Mouse (Mus musculus) spleen, adult 2 months (tissue): ENCODE results near the gene Tsc22d3. TPM values are rescaled to one million over a fixed set of nuclear protein-coding genes. Genes with fewer than 3 reads are reported as not detected.

ENCODE experiments used
- DNase-seq, 2 experiments: peaks; one replicate each; pipeline versions ENCODE4 v3.0.0 to v3.0.0-alpha.2; 2012 to 2021; ENCODE audit warnings: low spot score in 2 of 2, low read depth in 1 of 2
- H3K27ac ChIP-seq: fragments of 200-500 bp; 2 replicates; pipeline ENCODE4 v1.5.1; 2012; ENCODE audit warnings: low read length, inconsistent platforms; ENCODE audit not compliant: insufficient read depth
- H3K27me3 ChIP-seq: fragments of 200-500 bp; 2 replicates; pipeline ENCODE4 v1.6.1; 2012; ENCODE audit warnings: mild to moderate bottlenecking, moderate library complexity, low read length, inconsistent platforms; ENCODE audit not compliant: control insufficient read depth, insufficient read depth
- H3K36me3 ChIP-seq: fragments of 200-500 bp; 2 replicates; pipeline ENCODE4 v1.6.1; 2012; ENCODE audit warnings: mild to moderate bottlenecking, low read length, inconsistent platforms; ENCODE audit not compliant: control insufficient read depth, insufficient read depth
- H3K4me1 ChIP-seq: fragments of 200-500 bp; 2 replicates; pipeline ENCODE4 v1.6.1; 2011; ENCODE audit warnings: inconsistent platforms; ENCODE audit not compliant: control insufficient read depth, insufficient read depth, insufficient read length
- H3K4me3 ChIP-seq: fragments of 200-500 bp; 2 replicates; pipeline ENCODE4 v1.5.1; 2011; ENCODE audit warnings: mild to moderate bottlenecking, inconsistent platforms; ENCODE audit not compliant: insufficient read depth, insufficient read length; ENCODE audit errors: extremely low read depth
- CTCF ChIP-seq: fragments of 200-500 bp; IDR thresholded peaks from 2 replicates; pipeline ENCODE4 v1.5.1; 2011; ENCODE audit warnings: mild to moderate bottlenecking, inconsistent platforms; ENCODE audit not compliant: insufficient read depth, insufficient read length, insufficient replicate concordance; ENCODE audit errors: extremely low read depth
- POLR2A ChIP-seq: fragments of 200-500 bp; IDR thresholded peaks from 2 replicates; pipeline ENCODE4 v1.6.1; 2011; ENCODE audit warnings: low read depth, low read length, inconsistent platforms
- WGBS: fragments of 180-500 bp; shearing (Covaris S2); methylation state at CpG from one replicate; pipeline ENCODE4 v1.1.7; 2018; 5-methylcytosine and 5-hydroxymethylcytosine counted together
- polyA plus RNA-seq: library from polyadenylated mRNA; depleted of rRNA; stranded (reverse); fragments of >200 nt; gene quantifications from 2 replicates; pipeline ENCODE4 v1.2.3, GENCODE M21; 2012

The Tsc22d3 gene
- polyA plus RNA-seq, 1 experiment = 173 TPM

DNA sequence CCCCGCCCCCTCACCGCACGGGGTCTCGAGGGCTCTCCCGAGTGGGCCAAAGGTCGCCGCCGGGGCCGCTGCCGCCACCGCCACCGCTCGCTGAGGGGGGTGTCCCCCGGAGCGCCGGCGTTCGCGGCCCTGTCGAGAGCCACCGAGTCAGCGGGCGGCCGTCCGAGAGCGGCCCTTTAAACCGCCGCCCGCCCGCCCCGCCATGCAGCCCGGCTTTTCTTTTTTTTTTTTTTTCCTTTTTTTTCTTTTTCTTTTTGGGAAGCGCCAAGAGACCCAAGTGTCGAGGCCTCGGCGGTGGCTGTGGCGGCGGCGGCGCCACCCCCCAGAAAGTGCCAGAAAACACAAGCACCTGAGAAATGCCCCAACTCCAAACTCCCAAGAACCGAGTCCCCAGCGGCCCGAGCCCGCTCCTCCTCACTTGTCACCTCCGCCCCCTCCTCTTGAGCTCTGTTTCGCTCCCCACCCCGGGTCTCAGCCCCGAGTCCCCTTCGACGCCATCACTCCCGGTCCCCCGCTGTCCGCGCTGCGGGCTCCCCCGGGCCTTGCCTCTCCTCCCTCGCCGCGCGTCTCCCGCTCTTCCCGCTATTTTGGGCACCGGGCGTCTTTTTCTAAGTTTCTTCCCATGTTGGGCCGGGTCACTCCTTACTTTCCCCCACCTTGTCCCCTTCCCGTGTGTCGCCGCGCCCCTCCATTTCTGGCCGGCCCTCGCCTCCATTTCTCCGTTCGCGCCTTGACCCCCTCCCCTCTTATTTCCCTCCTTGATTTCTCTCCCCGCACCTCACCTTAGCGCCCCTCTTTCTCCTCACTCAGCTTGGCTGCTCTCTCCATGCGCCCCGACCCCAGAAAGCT lies 674 bp downstream of the Tsc22d3 start:
- TF ChIP-seq POLR2A (no peak), CTCF (no peak)
- no peak overlapping the region for H3K27ac ChIP-seq
- peaks cover 3% of the 10 kb centered on the region; the same call in 1 of the 2 replicates for H3K27me3 ChIP-seq
- DNase-seq = peak in 1 of 2 experiments; percentile 26
- H3K36me3 ChIP-seq = no peaks in the 10 kb centered on the region
- H3K4me1 ChIP-seq = no peaks in the 10 kb centered on the region; the same call in 1 of the 2 replicates
- peak overlapping the region; percentile 54 for H3K4me3 ChIP-seq
- 31% methylated on average over 70 of the region's 78 CpGs for WGBS

DNA sequence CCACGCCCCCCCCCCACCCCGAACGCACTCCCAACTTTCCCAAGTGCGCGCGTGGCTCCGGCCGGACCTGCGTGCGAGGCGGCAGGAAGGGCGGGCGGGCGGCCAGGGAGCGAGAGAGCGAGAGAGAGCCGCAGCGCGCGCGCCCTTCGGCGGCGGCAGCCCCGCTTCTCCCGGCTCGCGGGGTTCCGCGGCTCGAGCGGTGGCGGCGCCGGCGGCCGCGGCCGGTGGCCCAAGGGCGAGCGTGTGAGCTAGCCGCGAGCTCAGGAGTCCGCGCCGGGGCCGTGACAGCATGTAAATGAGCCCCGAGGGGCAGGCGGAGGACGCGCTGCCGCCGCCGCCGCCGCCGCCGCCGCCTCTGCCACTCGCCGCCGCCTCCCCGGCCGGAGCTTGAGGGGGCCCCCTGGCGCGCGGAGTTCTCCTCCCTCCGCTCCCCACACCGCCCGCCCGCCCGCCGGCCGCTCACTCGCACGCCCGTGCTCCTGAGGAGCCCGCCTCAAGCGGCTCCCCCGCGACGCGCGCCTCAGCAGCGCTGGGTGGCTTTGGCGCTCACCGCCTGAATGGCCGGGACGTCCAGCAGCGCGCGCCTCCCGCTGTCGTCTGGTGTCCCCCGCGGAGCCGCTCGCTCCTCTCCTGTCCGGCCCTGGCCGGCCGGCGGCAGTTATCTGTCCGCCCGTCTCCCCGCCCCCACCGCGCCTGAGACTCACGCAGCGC lies 1.5 kb downstream of the Tsc22d3 start:
- H3K27me3 ChIP-seq = peaks cover 3% of the 10 kb centered on the region; the same call in 1 of the 2 replicates
- peak; percentile 15 to 70 for DNase-seq
- peak overlapping the region; percentile 67 for H3K27ac ChIP-seq
- no peaks in the 10 kb centered on the region; the same call in 1 of the 2 replicates for H3K4me1 ChIP-seq
- peak overlapping the region; percentile 54; the same call in 1 of the 2 replicates for H3K4me3 ChIP-seq
- TF ChIP-seq POLR2A (no peak), CTCF (no peak)
- 51% methylated on average over 61 of the region's 109 CpGs for WGBS
- no peaks in the 10 kb centered on the region for H3K36me3 ChIP-seq

DNA sequence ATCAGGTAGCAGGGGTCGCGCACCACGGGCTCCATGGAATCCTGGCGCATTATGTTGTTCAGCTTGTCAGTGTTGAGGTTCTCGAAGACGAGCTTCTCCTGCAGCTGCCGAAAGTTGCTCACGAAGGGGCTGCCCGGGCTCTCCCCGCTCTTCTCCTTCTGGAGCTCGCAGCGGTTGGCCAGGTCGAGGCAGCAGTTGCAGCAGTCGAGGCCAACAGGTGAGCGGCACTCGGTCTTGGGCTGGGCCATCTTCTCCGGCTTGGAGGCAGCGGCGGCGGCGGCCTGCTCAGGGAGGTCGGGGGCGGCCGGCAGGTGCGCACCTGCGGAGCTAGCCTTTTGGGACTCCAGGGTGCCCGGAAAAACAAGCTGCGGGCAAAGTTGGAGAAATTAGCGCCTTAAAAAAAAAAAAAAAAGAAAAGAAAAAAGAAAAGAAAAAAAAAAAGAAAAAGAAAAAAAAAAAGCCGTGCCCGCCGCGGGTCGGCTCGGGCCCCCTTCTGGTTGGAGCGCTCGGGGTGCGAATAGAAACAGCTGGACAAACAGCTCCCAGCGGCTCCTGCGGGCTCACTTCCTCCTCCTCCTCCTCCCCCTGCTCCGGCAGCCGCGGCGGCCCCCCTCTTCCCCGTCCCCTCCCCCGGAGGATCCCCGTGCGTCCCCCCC lies 2.1 kb downstream of the Tsc22d3 start:
- no peaks in the 10 kb centered on the region; the same call in 1 of the 2 replicates for H3K4me1 ChIP-seq
- peak in 1 of 2 experiments; percentile 23 for DNase-seq
- H3K36me3 ChIP-seq = no peaks in the 10 kb centered on the region
- H3K27me3 ChIP-seq = peaks cover 3% of the 10 kb centered on the region; the same call in 1 of the 2 replicates
- 36% methylated on average over 38 of the region's 48 CpGs for WGBS
- TF ChIP-seq POLR2A = no peak
- TF ChIP-seq CTCF = no peak
- no peak overlapping the region for H3K27ac ChIP-seq
- peak overlapping the region; percentile 55 for H3K4me3 ChIP-seq

DNA sequence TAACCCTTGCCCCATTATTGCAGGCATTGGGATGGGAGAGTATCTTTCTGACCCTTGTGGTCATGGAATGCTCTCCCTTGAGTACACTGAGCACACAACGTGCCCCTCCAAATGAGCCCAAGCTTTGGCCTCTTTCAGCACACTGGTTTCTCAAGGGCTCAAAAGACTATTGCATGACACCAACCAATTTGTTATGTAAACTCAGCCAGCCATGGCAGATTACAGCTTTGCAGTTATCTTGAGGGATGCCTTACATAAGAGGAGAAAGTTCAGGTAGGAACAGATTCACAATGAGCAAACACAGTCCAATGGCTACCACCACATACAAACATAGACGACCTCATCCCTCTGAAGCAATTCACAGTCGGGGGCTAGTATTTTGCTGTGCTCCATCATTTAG lies 9.3 kb downstream of the Tsc22d3 start:
- 75% methylated on average over 3 of the region's 3 CpGs for WGBS
- Histone ChIP-seq H3K27me3 (no peaks in the 10 kb centered on the region), H3K27ac (no peak overlapping the region), H3K4me3 (no peak overlapping the region), H3K4me1 (no peaks in the 10 kb centered on the region), H3K36me3 (no peaks in the 10 kb centered on the region; the same call in 1 of the 2 replicates)
- DNase-seq = no peak
- no peak for TF ChIP-seq CTCF
- TF ChIP-seq POLR2A = no peak

DNA sequence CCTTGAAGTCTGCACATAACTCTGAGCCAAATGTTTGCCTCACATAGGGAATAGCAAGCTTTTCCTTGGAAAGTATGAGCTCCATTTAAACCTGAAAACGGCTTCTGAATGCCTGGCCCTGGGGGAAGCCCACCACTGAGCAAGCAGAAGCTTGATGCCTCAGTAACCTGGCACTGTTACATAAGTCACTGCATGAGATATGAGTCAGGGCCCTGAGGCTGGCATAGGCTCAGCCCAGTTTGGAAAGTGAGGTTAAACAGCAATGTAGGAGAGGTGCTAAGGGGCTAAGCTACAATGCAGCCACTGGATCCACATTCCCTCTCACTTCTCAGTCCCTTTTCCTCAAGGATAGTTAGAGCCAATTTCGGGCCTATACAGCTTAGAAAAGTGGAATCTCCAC lies 10.3 kb downstream of the Tsc22d3 start:
- Histone ChIP-seq H3K4me1 (no peaks in the 10 kb centered on the region), H3K27me3 (no peaks in the 10 kb centered on the region), H3K27ac (no peak overlapping the region), H3K4me3 (no peak overlapping the region), H3K36me3 (no peaks in the 10 kb centered on the region; the same call in 1 of the 2 replicates)
- TF ChIP-seq POLR2A = no peak
- no peak for TF ChIP-seq CTCF
- WGBS = 87% methylated on average over 2 of the region's 2 CpGs
- DNase-seq = no peak

DNA sequence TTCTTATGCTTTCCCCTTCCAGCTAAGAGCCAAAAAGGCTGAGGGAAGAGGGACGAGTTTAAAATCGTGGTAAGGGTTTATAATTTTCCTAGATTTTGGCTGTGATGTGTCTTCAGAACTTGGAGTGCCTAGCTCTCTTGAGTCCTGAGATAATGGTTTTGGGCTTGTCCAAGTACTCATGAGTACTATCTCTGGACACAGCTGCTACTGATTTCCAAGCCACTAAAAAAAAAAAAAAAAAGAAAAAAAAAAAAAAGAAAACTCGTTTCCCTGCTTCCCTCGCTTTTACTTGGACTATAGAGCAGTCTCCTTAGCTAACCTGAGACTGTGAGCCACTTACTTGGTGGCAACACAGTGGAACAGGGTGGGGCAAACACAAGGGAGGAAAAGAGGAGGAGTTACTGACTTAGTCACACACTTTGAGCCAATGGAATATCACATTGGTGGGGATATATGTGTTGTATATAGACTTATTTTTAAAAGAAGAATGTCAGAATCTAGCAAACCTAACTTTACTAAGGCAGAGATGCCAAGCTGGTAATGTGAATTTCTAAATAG lies 11.2 kb downstream of the Tsc22d3 start:
- H3K4me1 ChIP-seq = no peaks in the 10 kb centered on the region
- H3K27ac ChIP-seq = no peak overlapping the region
- no peaks in the 10 kb centered on the region for H3K27me3 ChIP-seq
- 65% methylated on average over 4 of the region's 4 CpGs for WGBS
- TF ChIP-seq CTCF (no peak), POLR2A (no peak)
- DNase-seq = no peak
- H3K36me3 ChIP-seq = no peaks in the 10 kb centered on the region; the same call in 1 of the 2 replicates
- H3K4me3 ChIP-seq = no peak overlapping the region

DNA sequence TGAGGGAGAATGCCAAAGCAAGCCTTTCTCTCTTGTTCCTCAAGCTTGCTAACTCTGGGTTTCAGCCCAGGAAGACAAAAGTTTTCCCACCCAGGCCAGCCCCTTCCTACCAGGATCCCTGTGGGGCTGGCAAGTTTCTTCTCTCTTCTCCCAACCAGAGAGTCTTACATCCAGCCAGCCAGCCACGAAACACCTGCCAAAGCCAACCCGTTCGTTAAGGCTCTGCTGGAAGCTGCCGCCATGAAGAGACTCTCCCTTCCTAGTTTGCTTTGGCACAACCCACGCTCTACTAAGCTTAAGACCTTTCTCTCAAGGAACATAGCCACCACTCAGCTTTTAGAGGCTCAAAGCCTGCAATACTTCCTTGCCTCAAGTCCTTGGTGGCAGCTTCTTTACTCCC lies 11.9 kb downstream of the Tsc22d3 start:
- TF ChIP-seq POLR2A (no peak), CTCF (no peak)
- H3K36me3 ChIP-seq = no peaks in the 10 kb centered on the region; the same call in 1 of the 2 replicates

More for the DNA sequence above, 11.9 kb downstream of the Tsc22d3 start:
- Histone ChIP-seq H3K4me3 (no peak overlapping the region), H3K4me1 (no peaks in the 10 kb centered on the region), H3K27ac (no peak overlapping the region), H3K27me3 (no peaks in the 10 kb centered on the region)
- DNase-seq = no peak
- 91% methylated on average over 5 of the region's 5 CpGs for WGBS
